Mouse (Mus musculus) C2C12 (cell line): ENCODE results near the gene Obp2b. TPM values are rescaled to one million over a fixed set of nuclear protein-coding genes. Genes with fewer than 3 reads are reported as not detected.
"Not testable (repeated sequence)": the region's sequence is repeated elsewhere in the genome, so short reads cannot be mapped to it uniquely, and the experiment has no call there.

Source experiments
- H3K27me3 ChIP-seq: one replicate; pipeline ENCODE4 v1.6.1; 2011; ENCODE audit not compliant: control insufficient read depth, insufficient read depth, insufficient read length
- H3K36me3 ChIP-seq: one replicate; pipeline ENCODE4 v1.6.1; 2011; ENCODE audit not compliant: control insufficient read depth, insufficient read depth
- H3K4me3 ChIP-seq: one replicate; pipeline ENCODE4 v1.5.1; 2011; ENCODE audit warnings: mild to moderate bottlenecking, control low read depth; ENCODE audit not compliant: poor library complexity, insufficient read depth, severe bottlenecking
- H3K79me2 ChIP-seq: one replicate; pipeline ENCODE4 v1.6.1; 2011; ENCODE audit not compliant: control insufficient read depth, insufficient read depth
- H3K79me3 ChIP-seq: one replicate; pipeline ENCODE4 v1.6.1; 2011; ENCODE audit warnings: low read depth, control low read depth
- H3ac ChIP-seq: one replicate; pipeline ENCODE3; 2011; ENCODE audit warnings: low read depth; ENCODE audit not compliant: control insufficient read depth, insufficient read length
- CEBPB ChIP-seq: IDR thresholded peaks from one replicate; pipeline ENCODE4 v1.6.1; 2011; ENCODE audit warnings: low read depth, mild to moderate bottlenecking, control low read depth, moderate library complexity
- CTCF ChIP-seq: IDR thresholded peaks from one replicate; pipeline ENCODE4 v1.5.1; 2011; ENCODE audit not compliant: control insufficient read depth, insufficient read depth, insufficient read length
- FOSL1 ChIP-seq: IDR thresholded peaks from one replicate; pipeline ENCODE4 v1.8.0; 2011; ENCODE audit warnings: mild to moderate bottlenecking, low read length; ENCODE audit not compliant: poor library complexity, insufficient read depth, severe bottlenecking
- MAX ChIP-seq: IDR thresholded peaks from one replicate; pipeline ENCODE4 v1.6.1; 2011; ENCODE audit warnings: mild to moderate bottlenecking, control low read depth
- MYOD1 ChIP-seq: IDR thresholded peaks from one replicate; pipeline ENCODE4 v1.6.1; 2011; ENCODE audit warnings: low read depth; ENCODE audit not compliant: control insufficient read depth, insufficient read length
- MYOG ChIP-seq: IDR thresholded peaks from one replicate; pipeline ENCODE4 v1.6.1; 2011; ENCODE audit not compliant: control insufficient read depth, insufficient read length; ENCODE audit errors: extremely low read depth
- USF1 ChIP-seq: IDR thresholded peaks from one replicate; pipeline ENCODE4 v1.6.1; 2011; ENCODE audit warnings: low read depth, mild to moderate bottlenecking, control low read depth, moderate library complexity
- long read RNA-seq, 2 experiments: library from polyadenylated mRNA; unstranded; transcript quantifications; one replicate each; pipeline ENCODE4 v2.0.0; 2019 to 2020
- polyA plus RNA-seq: library from polyadenylated mRNA; unstranded; fragments of >200 nt; fragmentation: generic; extraction: Trizol; gene quantifications from one replicate; pipeline ENCODE4 v1.2.1, GENCODE M21; 2012; ENCODE audit warnings: missing spikeins

Obp2b gene
- polyA plus RNA-seq = not detected
- long read RNA-seq, experiment 1 = 0 reads
- long read RNA-seq, experiment 2 = 0 reads

DNA sequence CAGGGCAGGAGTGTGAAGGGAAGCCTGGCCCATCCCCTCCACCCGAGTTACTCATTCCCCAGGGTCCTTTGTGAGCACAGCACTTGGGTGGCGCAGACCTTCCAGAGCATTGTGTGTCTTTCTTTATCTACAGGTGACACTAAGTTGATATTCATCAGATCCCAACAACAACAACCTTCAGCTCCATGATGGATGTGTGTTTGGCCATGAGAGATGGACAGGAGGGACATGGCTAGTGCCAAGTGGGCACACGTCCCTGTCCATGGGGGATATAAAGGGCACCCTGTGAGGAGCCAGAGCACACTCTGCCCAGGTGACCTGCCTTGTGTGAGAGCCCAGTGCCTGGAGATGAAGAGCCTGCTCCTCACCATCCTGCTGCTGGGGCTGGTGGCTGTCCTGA, at the start of gene Obp2b:
Gene Obp2b (plus strand): TSS at position 301 of the 400 bp plus-strand sequence.
- not testable (repeated sequence) for H3K4me3 ChIP-seq, H3ac ChIP-seq, H3K36me3 ChIP-seq, H3K79me3 ChIP-seq, H3K79me2 ChIP-seq
- peaks cover 15% of the 10 kb centered on the region for H3K27me3 ChIP-seq

DNA sequence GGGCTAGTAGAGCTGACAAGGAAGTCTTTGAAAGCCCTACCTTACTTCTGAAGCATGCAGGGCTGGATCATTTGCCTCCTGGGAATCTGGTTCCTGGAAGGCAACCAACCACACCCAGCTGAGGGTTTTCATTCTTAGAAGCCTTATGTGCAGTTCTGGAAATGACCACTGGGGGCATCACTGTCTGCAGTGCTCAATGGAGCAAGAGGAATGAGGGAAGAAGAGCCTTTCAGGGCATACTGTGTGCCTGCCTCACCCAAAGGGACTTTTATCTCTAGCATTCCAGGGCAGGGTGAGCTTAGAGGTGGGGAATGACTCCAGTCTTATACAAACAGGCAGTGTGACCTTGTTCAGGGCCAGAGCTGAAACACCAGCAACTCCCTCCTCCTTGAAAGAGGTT, 42.2 kb upstream of the Obp2b start:
- no peak overlapping the region for H3ac ChIP-seq
- peak; percentile 9 for TF ChIP-seq CTCF
- no peak for TF ChIP-seq USF1
- no peak overlapping the region for H3K4me3 ChIP-seq
- no peaks in the 10 kb centered on the region for H3K79me2 ChIP-seq
- no peaks in the 10 kb centered on the region for H3K79me3 ChIP-seq
- no peaks in the 10 kb centered on the region for H3K36me3 ChIP-seq
- peaks cover 16% of the 10 kb centered on the region for H3K27me3 ChIP-seq

- H3ac ChIP-seq = no peak overlapping the region
- TF ChIP-seq CEBPB (no peak), USF1 (no peak)
- no peaks in the 10 kb centered on the region for H3K79me3 ChIP-seq
- no peaks in the 10 kb centered on the region for H3K36me3 ChIP-seq
- H3K27me3 ChIP-seq = peaks cover 36% of the 10 kb centered on the region
- no peak overlapping the region for H3K4me3 ChIP-seq
- H3K79me2 ChIP-seq = no peaks in the 10 kb centered on the region
Observed at GRCm38 (mm10) chr2:25696951-25697350, 39.9 kb upstream of the Obp2b start.

- Histone ChIP-seq H3K36me3 (no peaks in the 10 kb centered on the region), H3K4me3 (no peak overlapping the region), H3K79me3 (no peaks in the 10 kb centered on the region), H3ac (no peak overlapping the region), H3K79me2 (no peaks in the 10 kb centered on the region), H3K27me3 (peaks cover 47% of the 10 kb centered on the region)
- TF ChIP-seq MYOD1 (no peak), MYOG (no peak), CEBPB (no peak), FOSL1 (no peak), CTCF (no peak)
Observed at GRCm38 (mm10) chr2:25698696-25699095, 38.1 kb upstream of the Obp2b start.

DNA sequence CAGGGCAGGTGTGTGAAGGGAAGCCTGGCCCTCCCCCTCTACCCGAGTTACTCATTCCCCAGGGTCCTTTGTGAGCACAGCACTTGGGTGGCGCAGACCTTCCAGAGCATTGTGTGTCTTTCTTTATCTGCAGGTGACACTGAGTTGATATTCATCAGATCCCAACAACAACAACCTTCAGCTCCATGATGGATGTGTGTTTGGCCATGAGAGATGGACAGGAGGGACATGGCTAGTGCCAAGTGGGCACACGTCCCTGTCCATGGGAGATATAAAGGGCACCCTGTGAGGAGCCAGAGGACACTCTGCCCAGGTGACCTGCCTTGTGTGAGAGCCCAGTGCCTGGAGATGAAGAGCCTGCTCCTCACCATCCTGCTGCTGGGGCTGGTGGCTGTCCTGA, 37.1 kb upstream of the Obp2b start, which contains the start of gene Obp2a:
Gene Obp2a (plus strand): TSS at position 301 of the 400 bp plus-strand sequence.
- H3K36me3 ChIP-seq, H3K79me2 ChIP-seq, H3K4me3 ChIP-seq, H3ac ChIP-seq, H3K79me3 ChIP-seq: not testable (repeated sequence)
- H3K27me3 ChIP-seq = peaks cover 50% of the 10 kb centered on the region

DNA sequence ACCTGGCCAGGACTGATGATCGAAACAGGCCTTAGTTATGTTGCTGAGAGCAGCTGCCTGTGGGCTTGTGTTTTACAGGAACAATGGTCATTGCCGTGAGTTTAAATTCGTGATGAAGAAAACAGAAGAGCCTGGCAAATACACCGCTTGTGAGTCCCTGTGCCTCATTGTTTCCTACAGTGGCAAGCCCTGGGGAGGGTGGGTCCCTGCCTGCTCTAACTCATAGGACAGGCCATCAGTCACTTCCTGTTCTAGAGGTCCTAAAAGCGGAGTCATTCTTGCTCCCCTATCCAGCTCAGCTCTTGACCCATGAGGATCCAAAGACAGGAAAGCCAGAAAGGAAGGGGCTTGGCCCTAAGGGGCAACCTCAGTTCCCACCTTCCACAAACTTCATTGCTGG, 35.8 kb upstream of the Obp2b start:
- TF ChIP-seq FOSL1 (no peak), CTCF (no peak), CEBPB (no peak), MYOD1 (no peak), MAX (no peak), USF1 (no peak), MYOG (no peak)
- Histone ChIP-seq H3K79me2 (no peaks in the 10 kb centered on the region), H3K36me3 (no peaks in the 10 kb centered on the region), H3K79me3 (no peaks in the 10 kb centered on the region), H3K27me3 (peaks cover 56% of the 10 kb centered on the region), H3ac (no peak overlapping the region), H3K4me3 (no peak overlapping the region)

DNA sequence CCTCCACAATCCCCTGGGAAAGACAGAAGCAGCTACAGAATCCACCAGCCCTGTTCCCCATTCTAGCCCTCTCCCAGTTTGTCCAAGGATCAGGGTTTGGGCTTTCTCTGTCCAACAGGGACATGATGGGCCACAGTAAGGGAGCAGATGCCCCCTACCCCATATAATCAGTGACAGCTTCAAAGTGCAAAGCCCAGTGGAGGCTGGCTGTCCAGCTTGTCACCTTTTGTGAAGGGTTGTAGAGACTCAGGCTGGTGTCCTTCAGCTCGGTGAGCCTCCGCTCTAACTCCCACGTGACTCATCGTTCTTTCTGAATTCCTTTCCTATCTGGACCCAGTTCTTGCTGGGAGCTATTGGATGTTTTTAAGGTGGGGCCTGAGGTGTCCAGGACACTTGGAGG, 33.1 kb upstream of the Obp2b start:
- Histone ChIP-seq H3K4me3 (no peak overlapping the region), H3K79me3 (no peaks in the 10 kb centered on the region), H3K36me3 (no peaks in the 10 kb centered on the region), H3K79me2 (no peaks in the 10 kb centered on the region), H3ac (no peak overlapping the region), H3K27me3 (peaks cover 64% of the 10 kb centered on the region)
- TF ChIP-seq MAX (no peak), CEBPB (no peak), MYOG (no peak)
